Mouse (Mus musculus) heart, embryonic 12.5 days (tissue): ENCODE results near the gene Nfs1. TPM values are rescaled to one million over a fixed set of nuclear protein-coding genes. Genes with fewer than 3 reads are reported as not detected.
A peak's percentile ranks its signal among the peaks of the same experiment; 100 is the strongest.
"Not testable (repeated sequence)": the region's sequence is repeated elsewhere in the genome, so short reads cannot be mapped to it uniquely, and the experiment has no call there.

Source experiments
- ATAC-seq: fragments of 200-750 bp; cut with Nextera tagmentation; 2 replicates; pipeline ENCODE4 v1.8.0; 2017; ENCODE audit warnings: moderate TSS enrichment, moderate library complexity; ENCODE audit not compliant: insufficient number of reproducible peaks, low FRiP score
- H3K27ac ChIP-seq: fragments of 300-500 bp; sonication (generic); 2 replicates; pipeline ENCODE4 v1.5.1; 2016; ENCODE audit warnings: mild to moderate bottlenecking, moderate library complexity; ENCODE audit not compliant: poor library complexity, severe bottlenecking
- H3K27me3 ChIP-seq: fragments of 300-500 bp; sonication (generic); replicated peaks from 2 replicates; pipeline ENCODE4 v1.6.1; 2016; ENCODE audit warnings: mild to moderate bottlenecking, moderate library complexity
- H3K36me3 ChIP-seq: fragments of 300-500 bp; sonication (generic); 2 replicates; pipeline ENCODE4 v1.6.1; 2016; ENCODE audit warnings: mild to moderate bottlenecking, moderate library complexity
- H3K4me1 ChIP-seq: fragments of 300-500 bp; sonication (generic); replicated peaks from 2 replicates; pipeline ENCODE4 v1.6.1; 2016; ENCODE audit warnings: mild to moderate bottlenecking
- H3K4me2 ChIP-seq: fragments of 300-500 bp; sonication (generic); 2 replicates; pipeline ENCODE4 v1.6.1; 2016; ENCODE audit warnings: mild to moderate bottlenecking, moderate library complexity
- H3K4me3 ChIP-seq: fragments of 300-500 bp; sonication (generic); 2 replicates; pipeline ENCODE4 v1.5.1; 2016; ENCODE audit warnings: mild to moderate bottlenecking
- H3K9ac ChIP-seq: fragments of 300-500 bp; sonication (generic); 2 replicates; pipeline ENCODE4 v1.6.1; 2016; ENCODE audit warnings: mild to moderate bottlenecking, moderate library complexity
- H3K9me3 ChIP-seq: fragments of 300-500 bp; sonication (generic); replicated peaks from 2 replicates; pipeline ENCODE4 v1.6.1; 2016; ENCODE audit warnings: mild to moderate bottlenecking, moderate library complexity
- whole genome bisulfite sequencing: fragments of 180-500 bp; shearing (Covaris S2); methylation state at CpG from one replicate; pipeline ENCODE4 v1.1.7; 2016; 5-methylcytosine and 5-hydroxymethylcytosine counted together
- polyA plus RNA-seq: library from polyadenylated mRNA; unstranded; fragments of >200 nt; fragmentation: Nextera tagmentation; extraction: Ambion mirVana; gene quantifications from 2 replicates; pipeline ENCODE4 v1.2.1, GENCODE M21; 2016

The Nfs1 gene
- polyA plus RNA-seq, 1 experiment from 2014 or later = 55.8 TPM

DNA sequence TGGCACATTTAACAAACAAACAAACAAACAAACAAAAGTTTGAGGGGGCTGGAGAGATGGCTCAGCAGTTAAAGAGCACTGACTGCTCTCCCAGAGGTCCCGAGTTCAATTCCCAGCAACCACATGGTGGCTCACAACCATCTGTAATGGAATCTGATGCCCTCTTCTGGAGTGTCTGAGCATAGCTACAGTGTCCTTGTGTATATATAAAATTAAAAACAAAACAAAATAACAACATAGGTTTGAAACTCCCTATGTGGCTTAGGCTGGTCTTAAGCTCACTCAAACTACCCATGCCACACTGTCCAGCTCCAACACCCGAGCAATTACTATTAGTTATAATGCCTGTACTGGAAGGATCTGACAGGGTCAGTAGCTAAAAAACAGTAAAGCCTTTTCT is 1.2 kb downstream of the Nfs1 start:
- no peaks in the 10 kb centered on the region for H3K9me3 ChIP-seq
- H3K27me3 ChIP-seq = no peaks in the 10 kb centered on the region
- H3K4me2 ChIP-seq = peak overlapping the region; percentile 73
- peak overlapping the region; percentile 75; the same call in 1 of the 2 replicates for H3K4me3 ChIP-seq
- ATAC-seq = no peak
- whole genome bisulfite sequencing = 83% methylated on average over 2 of the region's 2 CpGs
- 0 out of 2 replicates have a peak, but pooled peaks cover 8% of the 10 kb centered on the region for H3K4me1 ChIP-seq
- peaks cover 41% of the 10 kb centered on the region for H3K36me3 ChIP-seq
- H3K27ac ChIP-seq = no peak overlapping the region; the same call in 1 of the 2 replicates
- H3K9ac ChIP-seq = no peak overlapping the region

DNA sequence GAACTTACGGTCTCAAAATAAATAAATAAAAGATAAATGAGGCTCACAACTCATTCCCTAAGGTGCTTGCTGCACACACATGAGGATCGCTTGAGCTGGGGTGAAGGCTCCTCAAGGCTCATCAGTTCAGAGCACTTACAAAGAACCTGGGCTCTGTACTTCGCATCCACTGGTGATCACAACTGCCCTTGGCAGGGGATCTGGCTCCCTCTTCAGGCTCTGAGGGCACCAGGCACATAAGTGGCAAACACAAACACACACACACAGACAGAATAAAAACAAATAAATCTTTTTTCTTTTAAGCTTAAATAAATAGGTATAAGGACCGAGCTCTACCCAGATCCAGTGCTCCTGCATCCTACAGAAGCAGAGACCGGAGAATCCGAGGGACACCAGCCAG is 8.3 kb downstream of the Nfs1 start:
- no peak overlapping the region for H3K27ac ChIP-seq
- no peaks in the 10 kb centered on the region for H3K27me3 ChIP-seq
- 80% methylated on average over 6 of the region's 6 CpGs for WGBS
- peaks cover 48% of the 10 kb centered on the region for H3K36me3 ChIP-seq
- H3K4me3 ChIP-seq = no peak overlapping the region
- H3K4me2 ChIP-seq = no peak overlapping the region
- no peak for ATAC-seq
- H3K9ac ChIP-seq = no peak overlapping the region
- no peaks in the 10 kb centered on the region for H3K9me3 ChIP-seq
- H3K4me1 ChIP-seq = no peaks in the 10 kb centered on the region

- Histone ChIP-seq H3K36me3 (peaks cover 38% of the 10 kb centered on the region), H3K4me1 (no peaks in the 10 kb centered on the region), H3K4me2 (no peak overlapping the region), H3K4me3 (no peak overlapping the region), H3K27ac (no peak overlapping the region), H3K9ac (no peak overlapping the region), H3K9me3 (no peaks in the 10 kb centered on the region), H3K27me3 (no peaks in the 10 kb centered on the region)
- WGBS = 88% methylated on average over 5 of the region's 5 CpGs
- no peak for ATAC-seq
Observed at GRCm38 (mm10) chr2:156134161-156134560, 9.8 kb downstream of the Nfs1 start.

DNA sequence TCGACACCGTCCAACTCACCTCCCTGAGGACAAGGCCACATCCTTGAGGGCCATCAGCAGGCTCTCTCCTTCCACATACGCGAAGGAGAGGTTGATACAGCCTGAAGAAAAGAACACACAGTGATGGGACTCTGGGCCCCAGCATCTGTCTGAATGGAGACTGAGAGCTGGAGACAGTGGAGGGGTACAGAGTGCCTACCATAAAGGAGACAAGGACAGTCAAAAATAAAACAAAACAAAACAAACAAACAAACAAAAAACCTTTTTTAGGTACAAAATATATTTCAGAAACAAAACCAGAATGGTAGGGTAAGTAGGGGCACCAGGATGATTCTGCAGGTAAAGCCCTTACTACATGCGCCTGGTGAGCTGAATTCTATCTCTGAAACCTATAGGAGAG is 17.0 kb downstream of the Nfs1 start, which contains the start of gene Gm28036:
TSS of gene Gm28036 (minus strand) at position 101 of the 400 bp plus-strand sequence.
- no peak within 1 kb of the TSS for H3K9ac ChIP-seq
- H3K4me2 ChIP-seq = no peak within 1 kb of the TSS
- H3K4me1 ChIP-seq = no peaks in the 10 kb centered on the region
- 91% methylated on average over 5 of the region's 5 CpGs for WGBS
- H3K4me3 ChIP-seq = no peak within 1 kb of the TSS
- H3K27me3 ChIP-seq = no peaks in the 10 kb centered on the region
- no peaks in the 10 kb centered on the region for H3K9me3 ChIP-seq
- no peak within 1 kb of the TSS for H3K27ac ChIP-seq
- peaks cover 63% of the 10 kb centered on the region for H3K36me3 ChIP-seq
- ATAC-seq = no peak

GRCm38 (mm10) chr2:156123731-156124130 is 20.3 kb downstream of the Nfs1 start:
- H3K36me3 ChIP-seq = peaks cover 46% of the 10 kb centered on the region
- H3K9me3 ChIP-seq = peaks cover 4% of the 10 kb centered on the region; the same call in 1 of the 2 replicates
- H3K9ac ChIP-seq = no peak overlapping the region
- H3K27ac ChIP-seq = no peak overlapping the region
- no peak for ATAC-seq
- H3K4me2 ChIP-seq = no peak overlapping the region
- no peak overlapping the region for H3K4me3 ChIP-seq
- no peaks in the 10 kb centered on the region for H3K4me1 ChIP-seq
- 80% methylated on average over 5 of the region's 5 CpGs for WGBS
- no peaks in the 10 kb centered on the region for H3K27me3 ChIP-seq

DNA sequence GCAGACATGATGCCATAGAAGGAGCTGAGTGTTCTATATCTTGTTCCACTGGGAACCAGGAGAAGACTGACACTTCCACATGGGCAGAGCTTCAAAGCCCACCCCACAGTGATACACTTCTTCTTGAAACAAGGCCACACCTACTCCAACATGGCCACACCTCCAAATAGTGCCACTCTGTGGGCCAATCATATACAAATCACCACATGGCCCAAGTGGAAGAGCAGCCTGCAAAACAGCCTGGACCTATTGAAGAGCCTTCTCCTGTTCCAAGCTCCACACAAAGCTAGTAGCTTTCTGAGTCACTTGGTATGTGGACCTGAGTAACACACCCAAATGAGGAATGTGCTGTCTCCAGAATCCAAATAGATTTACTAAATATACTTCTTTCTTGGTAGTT is 24.4 kb downstream of the Nfs1 start:
- no peak overlapping the region for H3K4me3 ChIP-seq
- peaks cover 4% of the 10 kb centered on the region; the same call in 1 of the 2 replicates for H3K9me3 ChIP-seq
- ATAC-seq = no peak
- H3K27ac ChIP-seq = no peak overlapping the region
- H3K4me2 ChIP-seq = no peak overlapping the region
- no peaks in the 10 kb centered on the region for H3K27me3 ChIP-seq
- H3K4me1 ChIP-seq = no peaks in the 10 kb centered on the region
- peaks cover 18% of the 10 kb centered on the region for H3K36me3 ChIP-seq
- H3K9ac ChIP-seq = no peak overlapping the region

GRCm38 (mm10) chr2:156112080-156112423 is 31.9 kb downstream of the Nfs1 start:
- H3K4me3 ChIP-seq = peak overlapping the region; percentile 92
- 23% methylated on average over 5 of the region's 5 CpGs for WGBS
- not testable (repeated sequence) for H3K27me3 ChIP-seq, H3K36me3 ChIP-seq, H3K4me1 ChIP-seq, ATAC-seq, H3K9me3 ChIP-seq
- peak overlapping the region; percentile 93 for H3K27ac ChIP-seq
- peak overlapping the region; percentile 98 for H3K9ac ChIP-seq
- peak overlapping the region; percentile 82 for H3K4me2 ChIP-seq

DNA sequence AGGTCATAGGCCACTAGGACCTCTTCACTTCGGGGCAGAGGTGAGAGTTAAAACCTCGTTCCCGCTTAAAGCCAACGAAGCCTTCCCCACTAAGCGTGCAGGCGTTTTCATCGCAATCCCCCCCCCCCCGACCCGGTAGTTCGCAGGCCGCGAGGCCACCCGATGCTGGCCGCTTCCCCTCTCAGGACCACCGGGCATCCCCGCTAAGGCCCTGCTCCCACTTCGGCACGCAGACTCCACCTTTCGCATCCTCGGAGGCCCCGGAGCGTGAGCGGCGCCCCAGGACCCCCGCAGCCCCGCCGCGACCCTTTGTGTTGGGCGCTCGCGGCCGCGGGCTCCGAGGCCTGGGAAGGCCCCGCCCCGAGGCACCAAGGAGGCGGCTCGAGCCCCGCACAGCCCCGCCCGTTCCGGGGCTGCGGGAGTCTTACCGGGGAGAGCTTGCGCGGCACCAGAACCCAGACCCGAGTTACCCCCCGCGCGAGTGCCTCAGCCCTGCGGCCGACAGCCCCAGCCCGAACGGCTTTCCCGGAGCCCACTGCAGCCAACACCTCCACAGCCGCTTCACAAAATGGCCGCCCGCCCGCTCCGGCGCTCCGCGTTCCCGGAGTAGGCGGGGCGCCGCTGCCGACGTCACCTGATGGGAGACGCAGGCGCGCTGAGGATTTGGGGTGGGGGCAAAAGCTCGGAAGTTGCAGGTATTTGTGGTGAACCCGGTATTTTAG is 32.5 kb downstream of the Nfs1 start, which contains the start of the genes Cpne1 and Rbm12:
TSS of gene Cpne1 (minus strand) at position 608 of the 722 bp plus-strand sequence.
TSS of gene Rbm12 (minus strand) at position 621 of the 722 bp plus-strand sequence.
- under 1% methylated on average over 74 of the region's 74 CpGs for WGBS
- Histone ChIP-seq H3K9me3 (no peaks in the 10 kb centered on the region), H3K36me3 (no peaks in the 10 kb centered on the region), H3K27ac (peak within 1 kb of the TSS; percentile 93), H3K4me2 (peak within 1 kb of the TSS; percentile 82), H3K4me1 (peaks cover 6% of the 10 kb centered on the region), H3K4me3 (peak within 1 kb of the TSS; percentile 92), H3K27me3 (no peaks in the 10 kb centered on the region), H3K9ac (peak within 1 kb of the TSS; percentile 98)
- peak; percentile 94 for ATAC-seq

- peaks cover 6% of the 10 kb centered on the region for H3K4me1 ChIP-seq
- WGBS = under 1% methylated on average over 16 of the region's 16 CpGs
- peak overlapping the region; percentile 98 for H3K9ac ChIP-seq
- H3K36me3 ChIP-seq = no peaks in the 10 kb centered on the region
- H3K27ac ChIP-seq = peak overlapping the region; percentile 93
- H3K27me3 ChIP-seq = no peaks in the 10 kb centered on the region
- H3K4me2 ChIP-seq = peak overlapping the region; percentile 82
- peak overlapping the region; percentile 92 for H3K4me3 ChIP-seq
- H3K9me3 ChIP-seq = no peaks in the 10 kb centered on the region
- peak; percentile 68 for ATAC-seq
Observed at GRCm38 (mm10) chr2:156110627-156111357, 33.2 kb downstream of the Nfs1 start.

DNA sequence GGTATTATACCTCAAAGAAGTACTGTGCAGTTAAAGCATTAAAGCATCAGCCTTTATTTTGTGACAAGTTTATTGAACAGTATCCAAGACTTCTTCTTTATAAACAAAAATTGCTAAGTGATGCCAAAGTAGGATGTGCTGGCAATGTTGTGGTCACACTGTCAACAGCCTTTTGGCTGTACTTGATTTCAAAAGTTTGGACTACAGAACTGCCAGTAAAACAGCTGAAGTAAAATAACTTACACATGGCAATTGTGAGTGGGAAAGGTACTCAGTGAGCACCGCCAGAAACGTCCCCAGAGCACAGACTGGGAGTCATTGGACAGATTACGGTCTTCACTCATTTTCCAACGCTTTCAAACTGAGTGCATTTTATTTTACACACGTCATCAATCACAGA is 52.1 kb downstream of the Nfs1 start:
- WGBS = 87% methylated on average over 5 of the region's 5 CpGs
- Histone ChIP-seq H3K27me3 (no peaks in the 10 kb centered on the region), H3K9me3 (no peaks in the 10 kb centered on the region), H3K4me3 (no peak overlapping the region), H3K4me1 (peaks cover 2% of the 10 kb centered on the region), H3K4me2 (no peak overlapping the region), H3K9ac (no peak overlapping the region), H3K27ac (no peak overlapping the region), H3K36me3 (peaks cover 39% of the 10 kb centered on the region)
- ATAC-seq = no peak

- H3K9me3 ChIP-seq = no peaks in the 10 kb centered on the region
- H3K27me3 ChIP-seq = no peaks in the 10 kb centered on the region
- H3K4me2 ChIP-seq = no peak overlapping the region
- no peak overlapping the region for H3K4me3 ChIP-seq
- peaks cover 25% of the 10 kb centered on the region for H3K36me3 ChIP-seq
- no peak overlapping the region for H3K9ac ChIP-seq
- no peak for ATAC-seq
- WGBS = 92% methylated on average over 1 of the region's 1 CpGs
- H3K27ac ChIP-seq = no peak overlapping the region
- H3K4me1 ChIP-seq = peaks cover 9% of the 10 kb centered on the region
Observed at GRCm38 (mm10) chr2:156089799-156090198, 54.2 kb downstream of the Nfs1 start.
